Mouse (Mus musculus): Measurements from ENCODE around the gene Tmem30c.
A peak's percentile ranks its signal among the peaks of the same experiment; 100 is the strongest.

The Tmem30c gene

DNA sequence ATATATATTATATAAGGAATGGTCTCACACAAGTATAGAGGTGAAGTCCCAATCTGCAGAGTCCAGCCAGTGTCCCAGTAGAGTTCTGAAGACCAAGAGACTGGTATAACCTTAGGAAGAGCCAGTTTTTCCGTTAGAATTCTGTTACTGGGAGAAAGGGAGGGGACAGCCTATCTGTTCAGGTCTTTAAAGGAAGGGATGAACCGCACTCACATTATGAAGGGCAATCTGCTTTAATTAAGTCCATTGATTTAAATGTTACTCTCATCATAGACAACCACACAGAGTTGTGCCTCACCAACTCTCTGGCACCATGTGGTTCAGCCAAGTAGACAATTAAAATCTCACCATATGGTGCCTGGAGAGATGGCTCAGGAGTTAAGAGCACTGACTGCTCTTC is at the start of gene Tmem30c:
TSS of gene Tmem30c (minus strand) at position 101 of the 400 bp plus-strand sequence.
- no peak for DNase-seq (ENCODE audit: low read depth, low spot score)

DNA sequence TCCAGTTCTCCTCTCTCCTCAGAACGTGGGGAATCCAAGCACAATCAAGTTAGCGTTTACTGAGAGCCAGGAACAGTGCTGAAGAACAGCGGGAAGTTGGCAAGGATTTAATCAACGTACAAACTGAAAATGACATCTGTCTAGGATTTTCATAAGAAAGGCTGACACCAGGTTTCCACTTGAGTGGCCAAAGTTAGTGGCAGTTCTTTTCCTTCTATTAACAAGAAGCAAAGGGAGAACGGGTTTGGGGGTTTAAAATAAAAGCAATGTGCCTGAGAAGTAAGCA is 47.9 kb upstream of the Tmem30c start:
- no peak for DNase-seq (ENCODE audit: low read depth, low spot score)

DNA sequence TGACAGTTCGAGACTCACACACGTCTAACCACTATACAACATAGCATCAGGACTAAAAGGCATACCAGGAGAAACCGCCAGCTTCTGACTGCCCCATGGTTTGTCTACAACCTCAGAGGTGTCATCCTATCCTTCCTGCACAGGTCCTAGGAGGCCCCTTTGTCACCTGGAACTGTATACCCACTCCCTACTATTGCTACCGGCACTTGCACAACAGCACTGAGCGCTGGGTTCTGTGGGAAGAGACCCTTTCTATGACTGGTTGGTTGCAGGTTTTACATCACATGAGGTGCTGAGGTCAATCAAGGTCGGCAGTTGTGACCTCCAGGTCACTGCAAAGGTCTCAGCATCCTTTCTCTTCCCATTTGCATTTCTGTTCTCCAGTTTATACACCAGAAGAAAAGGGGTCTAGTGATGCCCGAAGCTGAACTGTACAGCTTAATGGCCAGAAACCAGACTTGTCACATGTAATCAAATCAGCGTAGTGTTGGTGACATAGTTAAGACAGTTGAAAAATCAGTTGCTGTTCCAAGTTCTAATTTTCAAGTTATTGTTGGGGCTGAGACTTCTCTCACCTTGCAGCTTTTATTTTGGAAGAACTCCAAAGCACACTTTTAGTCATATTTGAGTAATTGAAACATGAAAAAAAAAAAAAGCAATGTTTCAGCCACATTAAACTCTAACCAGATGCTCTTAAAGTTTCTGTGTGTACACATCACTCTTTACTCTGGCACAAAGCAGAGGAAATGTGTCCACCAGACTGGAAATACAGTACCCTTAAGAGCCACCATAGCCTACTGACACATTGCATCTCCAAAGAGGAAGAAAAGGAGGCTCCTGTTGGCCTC is 47.3 kb upstream of the Tmem30c start:
- DNase-seq (ENCODE audit: low read depth, low spot score): peak; percentile 5

DNA sequence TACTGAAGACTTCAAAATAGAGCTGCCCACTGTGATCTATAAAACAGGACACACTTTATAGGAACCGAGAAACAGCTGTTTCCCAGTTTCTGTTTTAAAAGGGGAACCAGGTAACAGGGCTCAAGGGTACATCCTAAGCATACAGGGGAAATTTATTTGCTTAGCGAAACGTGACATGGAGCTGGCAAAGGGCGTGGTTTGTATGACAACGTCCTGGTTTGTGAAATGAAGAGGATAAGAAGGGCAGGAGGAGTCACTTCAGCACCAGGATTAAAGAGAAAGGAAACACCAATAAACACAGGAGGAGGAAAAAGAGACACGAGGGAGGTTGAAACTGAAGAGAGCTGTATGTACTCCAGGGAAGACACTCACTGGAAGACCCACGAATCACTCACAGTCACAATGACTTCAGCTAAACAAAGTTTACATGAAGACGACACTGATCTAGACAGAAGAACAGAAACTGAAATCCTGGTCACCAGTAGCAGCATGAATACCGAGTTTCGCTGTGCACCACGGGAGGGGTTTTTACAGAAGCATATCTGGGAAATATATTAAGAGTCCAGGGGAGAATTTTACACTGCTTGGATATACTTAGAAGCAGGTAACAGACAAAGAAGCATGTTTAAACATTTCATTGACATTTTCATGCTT is 44.2 kb upstream of the Tmem30c start:
- DNase-seq (ENCODE audit: low read depth, low spot score): no peak

DNA sequence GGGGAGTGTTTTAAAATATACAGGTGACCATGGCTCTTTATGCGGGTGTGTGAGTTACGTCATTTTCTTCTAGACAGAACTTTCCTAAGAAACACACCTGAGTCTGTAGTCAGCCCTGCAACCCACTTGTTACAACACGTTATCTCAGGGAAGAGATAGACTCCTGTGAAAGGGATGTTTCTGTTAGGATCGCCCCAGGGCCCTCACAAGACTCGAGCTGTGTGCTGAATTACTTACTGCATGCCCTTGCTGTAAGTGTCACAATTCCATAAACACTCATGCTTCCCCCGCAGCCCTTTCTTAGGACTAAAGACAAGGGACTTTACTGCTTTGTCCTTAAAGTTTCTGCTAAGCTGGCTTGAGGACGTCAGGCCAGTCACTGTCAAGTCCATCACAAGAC is 39.6 kb upstream of the Tmem30c start:
- no peak for DNase-seq (ENCODE audit: low read depth, low spot score)

DNA sequence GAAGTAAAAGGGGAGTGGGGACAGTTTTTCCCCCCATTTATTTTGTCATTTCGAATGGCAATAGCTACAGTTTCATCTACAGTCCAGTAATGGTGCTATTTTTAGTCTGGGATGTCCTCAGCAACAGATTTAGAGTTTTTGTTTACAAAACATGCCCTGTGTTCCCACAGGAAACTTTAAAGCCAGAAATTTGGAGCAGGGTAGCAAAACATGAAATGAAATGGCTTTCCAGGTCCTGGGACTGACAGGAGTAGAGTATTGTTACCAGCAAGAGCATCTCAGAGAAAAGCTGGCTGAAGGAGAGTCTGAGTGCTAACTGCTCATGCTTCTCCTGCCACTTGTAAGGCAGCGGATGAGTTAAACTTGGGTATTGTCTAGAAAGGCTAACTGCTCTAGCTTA is 37.4 kb upstream of the Tmem30c start:
- DNase-seq (ENCODE audit: low read depth, low spot score): no peak

DNA sequence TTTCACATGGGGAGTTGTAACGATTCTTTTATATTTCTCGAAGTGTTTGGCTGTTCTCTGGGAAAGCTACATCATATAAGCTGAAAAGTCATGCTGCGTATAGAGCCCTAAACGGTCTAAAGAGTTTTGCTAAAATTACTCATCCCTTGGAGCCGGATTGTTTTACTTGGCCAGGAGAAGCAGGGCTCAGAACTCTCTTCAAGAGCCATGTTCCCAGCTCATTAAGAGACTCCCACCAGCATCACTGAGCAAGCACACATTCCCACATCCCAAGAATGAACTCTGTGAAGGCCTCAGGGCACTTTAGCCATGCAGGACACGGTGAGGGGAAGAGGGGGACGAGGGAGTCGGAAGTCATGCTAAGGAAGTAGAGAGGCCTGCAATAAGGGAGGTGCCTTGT is 36.4 kb upstream of the Tmem30c start:
- DNase-seq (ENCODE audit: low read depth, low spot score): no peak

DNA sequence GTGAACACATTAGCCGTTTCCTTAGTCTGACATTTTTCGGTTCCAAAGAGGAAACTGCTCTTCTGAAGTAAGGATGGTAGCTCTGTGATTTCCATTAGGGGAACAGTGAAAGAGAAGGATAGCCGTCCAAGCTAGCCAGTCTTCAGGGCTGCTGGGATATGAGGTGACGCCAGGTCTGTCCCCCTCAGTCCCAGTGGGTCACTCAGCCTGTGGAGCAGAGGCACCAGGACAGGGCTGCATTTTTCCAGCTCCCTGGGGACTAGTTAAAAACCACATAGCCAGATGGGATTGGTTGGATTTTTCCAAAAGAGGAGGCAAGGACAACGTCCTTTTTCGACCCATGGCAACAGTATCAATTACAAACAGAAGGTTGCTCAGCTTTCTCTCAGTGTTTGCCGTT is 34.3 kb upstream of the Tmem30c start:
- no peak for DNase-seq (ENCODE audit: low read depth, low spot score)

DNA sequence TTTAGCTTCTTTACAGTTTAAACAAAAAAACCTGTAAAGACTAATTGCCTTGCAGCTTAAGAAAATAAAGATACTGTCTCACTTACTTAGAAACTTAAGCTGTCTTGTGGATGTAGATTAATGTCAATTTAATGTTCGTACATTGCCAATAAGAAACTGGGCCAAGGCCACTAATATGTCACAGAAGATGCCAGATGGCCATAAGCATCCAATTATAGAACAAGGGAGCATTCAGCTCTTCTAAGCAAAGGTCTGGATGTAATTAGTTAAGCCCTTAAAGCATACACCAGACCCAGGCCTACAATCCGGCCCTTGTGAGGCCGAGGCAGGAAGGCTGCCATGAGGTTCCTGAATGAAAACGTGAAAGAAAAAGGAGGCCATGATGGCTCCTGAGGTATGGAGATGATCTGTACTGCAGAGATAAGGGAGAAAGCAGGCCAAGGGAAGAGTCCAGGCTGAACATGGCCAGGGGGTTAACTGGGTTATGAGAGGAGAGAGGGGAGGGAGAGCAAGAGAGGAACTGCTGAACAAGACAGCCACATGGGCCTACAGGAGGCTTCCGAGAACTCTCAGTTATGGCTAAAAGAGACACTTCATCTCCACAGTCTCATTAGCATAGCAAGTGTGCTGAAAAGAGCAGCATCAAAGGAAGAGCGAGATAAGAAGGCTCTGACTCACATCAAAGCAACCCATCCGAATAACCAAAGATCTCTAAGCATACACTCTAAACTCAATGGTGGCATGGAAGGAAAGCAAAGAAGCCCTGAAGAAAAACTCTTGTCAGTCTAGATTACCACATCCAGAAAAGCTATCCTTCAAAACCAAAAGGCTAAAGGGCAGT is 26.8 kb upstream of the Tmem30c start:
- DNase-seq (ENCODE audit: low read depth, low spot score): no peak

DNA sequence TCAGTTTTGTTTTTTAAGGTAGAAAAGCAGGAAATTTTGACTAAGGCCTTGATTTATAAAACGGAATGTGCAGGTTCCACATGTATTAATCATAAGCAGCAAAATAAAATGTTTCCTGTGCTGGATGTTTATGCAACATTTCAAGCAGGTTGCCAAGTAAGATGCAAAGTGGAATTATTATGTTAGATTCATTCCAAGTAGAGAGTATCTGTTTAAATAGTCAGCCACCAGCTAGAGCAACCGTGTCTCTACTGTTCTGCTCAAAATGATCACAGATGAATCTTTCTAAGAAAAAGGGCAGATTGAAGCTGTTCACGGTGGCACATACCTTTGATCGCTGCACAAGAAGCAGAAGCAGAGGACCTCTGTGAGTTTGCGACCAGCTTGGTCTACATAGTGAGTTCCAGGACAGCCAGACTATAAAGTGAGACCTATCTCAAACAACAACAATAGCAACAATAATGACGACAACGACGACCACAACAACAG is 26.0 kb upstream of the Tmem30c start:
- DNase-seq (ENCODE audit: low read depth, low spot score): no peak

DNA sequence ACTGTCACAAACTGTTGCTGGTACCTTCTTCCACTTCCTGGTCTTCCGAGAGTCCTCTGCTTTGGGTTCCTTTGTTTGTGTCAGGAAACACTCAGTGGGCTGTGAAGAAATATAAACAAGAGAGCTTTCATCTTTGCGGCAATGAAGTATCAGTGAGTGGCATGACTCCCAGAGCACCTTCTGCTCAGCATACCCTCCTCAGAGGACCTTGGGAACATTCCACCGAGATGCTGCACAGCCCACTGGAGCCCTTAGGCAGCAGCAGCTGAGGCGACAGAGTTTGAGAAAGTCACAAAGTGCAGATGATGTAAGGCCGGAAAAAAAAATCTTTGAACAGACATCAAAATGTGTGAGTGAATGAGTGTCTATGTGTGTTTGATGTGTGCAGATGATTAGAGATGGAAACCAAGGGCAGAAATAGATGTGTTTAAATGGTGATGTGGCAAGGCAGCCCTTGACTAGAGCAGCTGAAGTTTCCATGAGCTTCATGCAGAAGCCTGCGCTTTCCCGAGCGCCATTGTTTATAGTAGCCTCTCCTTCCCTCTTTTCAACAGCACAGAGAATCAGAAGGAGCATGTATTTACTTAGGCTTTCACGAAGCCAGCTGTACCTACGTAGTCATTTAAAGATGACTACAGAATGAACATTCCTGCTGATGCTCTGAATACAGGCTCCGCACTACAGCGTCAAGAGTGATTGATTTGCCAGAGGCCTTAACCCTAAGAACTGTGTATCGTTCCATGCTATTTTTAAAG is 25.4 kb upstream of the Tmem30c start:
- no peak for DNase-seq (ENCODE audit: low read depth, low spot score)

DNA sequence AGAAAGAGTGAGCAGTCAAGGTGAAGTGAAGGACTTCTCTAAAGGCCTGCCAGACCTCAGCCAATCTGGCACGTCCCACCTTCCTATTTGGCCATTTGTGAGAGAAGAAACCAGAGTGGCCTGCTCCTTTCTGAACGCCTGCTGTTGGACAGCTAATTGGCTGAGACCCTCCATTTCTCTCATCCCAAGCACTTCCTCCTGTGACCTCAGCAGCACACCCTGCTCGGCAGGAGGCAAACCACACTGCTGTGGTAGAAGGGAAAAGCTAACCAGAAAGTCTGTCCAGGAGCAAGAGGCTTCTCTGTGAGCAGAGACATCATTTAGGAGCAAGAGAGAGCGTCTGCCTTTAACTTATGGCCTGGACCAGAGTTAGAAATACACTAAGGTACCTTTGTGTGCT is 24.5 kb upstream of the Tmem30c start:
- DNase-seq (ENCODE audit: low read depth, low spot score): no peak

DNA sequence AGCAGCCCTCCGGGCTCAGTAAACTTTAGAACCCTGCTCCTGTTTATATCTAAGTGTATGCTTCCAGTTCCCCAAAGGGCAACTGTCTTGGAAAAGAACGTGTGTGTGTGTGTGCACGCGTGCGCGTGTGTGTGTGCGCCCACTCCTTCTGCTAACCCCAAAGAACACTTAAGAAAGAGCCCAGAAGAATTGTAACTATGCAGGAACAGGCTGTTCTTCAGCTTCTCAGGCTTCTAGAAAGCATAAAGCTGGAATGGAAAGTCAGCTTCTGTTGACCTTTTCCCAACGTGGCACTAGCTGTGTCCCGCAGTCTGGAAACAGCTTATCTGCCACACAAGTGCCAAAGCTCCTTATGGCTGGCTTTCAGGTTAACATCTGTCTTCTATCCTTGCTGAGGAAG is 22.4 kb upstream of the Tmem30c start:
- DNase-seq (ENCODE audit: low read depth, low spot score): no peak

DNA sequence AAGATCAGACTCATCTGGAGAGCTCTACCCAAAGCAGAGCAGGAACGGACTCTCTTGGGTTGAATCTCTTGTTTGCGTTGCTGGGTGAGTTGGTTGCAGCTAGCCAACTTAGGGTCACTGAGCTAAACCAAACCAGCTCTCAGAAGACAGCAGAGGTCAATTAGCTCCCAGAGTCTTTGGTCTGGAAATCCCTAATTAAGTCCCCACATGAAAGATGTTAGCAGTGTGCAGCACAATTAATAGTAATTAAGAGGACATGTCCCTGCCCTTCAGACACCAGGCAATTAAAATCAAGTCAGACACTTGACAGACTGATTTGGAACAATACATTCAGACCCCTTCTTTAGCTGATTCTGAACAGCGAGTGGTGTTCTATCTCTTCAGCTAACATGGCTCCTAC is 21.6 kb upstream of the Tmem30c start:
- no peak for DNase-seq (ENCODE audit: low read depth, low spot score)

DNA sequence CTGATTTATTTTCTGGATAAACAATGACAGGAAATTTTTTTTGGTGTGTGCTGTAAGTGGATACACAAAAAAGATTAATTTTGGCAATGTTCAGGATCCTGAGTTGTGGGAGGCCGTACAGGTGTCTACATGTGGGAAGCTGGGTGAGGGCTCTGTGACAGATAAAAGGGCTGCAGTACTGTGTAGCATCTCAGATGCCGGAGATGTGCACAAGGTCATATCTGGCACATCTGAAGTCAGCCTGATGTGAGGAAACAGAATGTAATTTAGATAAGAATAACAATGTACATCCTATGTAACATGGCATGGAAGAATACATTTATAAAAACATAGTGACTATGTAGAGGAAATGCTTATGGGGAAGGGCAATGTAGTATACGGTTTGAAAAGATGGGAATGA is 20.8 kb upstream of the Tmem30c start:
- no peak for DNase-seq (ENCODE audit: low read depth, low spot score)

DNA sequence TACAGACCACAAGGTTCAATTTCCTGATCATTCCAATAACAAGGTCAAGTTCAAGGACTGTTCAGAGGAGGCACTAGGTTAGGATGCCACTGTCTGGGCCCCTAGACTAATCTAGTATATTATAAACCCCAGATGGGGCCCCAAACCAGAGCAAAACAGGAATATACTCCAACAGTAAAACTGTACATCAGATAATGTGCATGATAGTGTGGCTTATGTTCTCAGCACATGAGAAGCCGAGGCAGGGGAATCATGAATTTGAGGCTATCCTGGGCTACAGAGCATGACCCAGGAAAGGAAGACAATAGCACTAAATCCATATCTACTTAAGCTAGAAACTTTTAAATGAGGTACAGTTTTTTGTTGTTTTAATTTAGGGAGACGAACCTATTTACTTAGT is 19.5 kb upstream of the Tmem30c start:
- no peak for DNase-seq (ENCODE audit: low read depth, low spot score)

DNA sequence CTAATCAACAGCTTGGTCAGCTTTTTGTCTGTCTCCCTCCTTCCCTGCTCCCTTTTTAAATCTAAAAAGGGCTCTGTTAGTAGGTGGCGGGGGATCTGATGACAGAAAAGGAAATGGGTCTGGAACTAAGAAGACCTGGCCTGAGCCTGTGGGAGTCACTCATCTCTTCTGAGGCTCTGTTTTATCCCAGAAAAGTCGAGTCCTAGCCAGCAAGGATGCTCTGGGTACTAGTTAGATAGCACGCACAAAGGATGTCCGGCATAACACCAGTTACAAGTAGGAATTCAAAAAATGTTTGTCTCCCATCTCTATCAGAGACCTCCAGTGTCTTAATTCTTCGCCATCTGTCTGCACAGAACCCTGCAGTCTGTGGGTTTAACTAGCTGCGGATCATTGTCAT is 12.8 kb upstream of the Tmem30c start:
- DNase-seq (ENCODE audit: low read depth, low spot score): no peak

DNA sequence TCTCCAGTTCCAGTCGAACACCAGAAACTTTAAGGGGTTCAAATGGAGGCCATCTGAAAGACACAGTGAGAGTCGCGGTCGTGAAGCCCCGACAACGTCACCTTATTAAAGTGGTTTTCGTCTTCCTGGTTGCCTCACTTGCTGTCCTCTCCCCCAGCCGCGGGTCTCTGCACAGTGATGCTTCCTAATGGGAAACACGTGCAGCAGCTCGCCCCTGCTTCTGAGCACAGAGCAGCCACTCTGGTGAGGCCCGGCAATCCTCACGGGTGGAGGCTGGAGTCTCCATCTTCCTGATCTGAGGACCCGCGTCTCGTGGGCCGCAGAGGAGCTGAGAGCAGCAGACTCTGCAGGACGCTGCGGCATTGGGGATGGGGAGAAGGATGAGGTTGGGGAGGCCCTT is 11.1 kb upstream of the Tmem30c start:
- no peak for DNase-seq (ENCODE audit: low read depth, low spot score)

DNA sequence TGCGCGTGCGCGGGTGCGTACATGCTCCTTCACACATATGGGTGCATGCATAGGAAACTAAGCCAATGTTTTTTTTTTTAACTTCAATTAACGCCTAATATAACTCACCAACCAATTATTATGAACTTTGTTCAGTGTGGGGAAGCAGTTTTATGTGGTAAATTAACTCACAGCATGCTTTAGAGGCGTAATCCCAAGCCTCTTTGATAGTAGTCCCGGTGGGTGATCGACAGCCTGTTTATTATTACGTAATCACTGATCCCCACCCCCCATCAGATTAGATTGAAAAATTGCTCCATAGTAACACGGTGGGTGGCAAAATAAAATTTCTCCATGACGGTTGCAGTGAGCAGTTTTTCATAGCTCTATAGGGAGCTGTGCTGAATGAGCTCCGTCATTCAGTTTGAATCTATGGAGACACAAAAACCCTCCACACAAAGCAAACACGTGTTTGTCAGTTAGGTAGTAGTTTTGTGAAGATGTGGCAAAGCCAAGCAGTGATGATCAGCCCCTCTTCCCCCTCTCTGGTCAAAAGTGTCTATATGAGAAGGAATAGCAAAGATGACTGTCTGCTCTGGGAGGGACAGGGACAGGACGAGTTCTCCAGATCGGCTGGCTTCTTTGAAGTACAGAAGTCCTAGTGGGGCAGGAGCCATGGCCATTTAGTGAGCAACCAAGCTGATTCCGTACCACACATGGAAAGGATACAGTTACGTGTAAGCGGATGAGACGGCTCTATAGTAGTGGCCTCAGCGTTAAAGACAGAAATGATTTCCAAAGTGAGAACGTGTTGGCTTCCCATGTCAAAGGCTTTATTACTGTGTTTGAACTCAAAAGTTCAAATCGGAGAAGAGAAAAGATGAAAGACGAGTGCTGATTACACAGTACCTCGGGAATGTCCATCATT is 10.4 kb upstream of the Tmem30c start:
- DNase-seq (ENCODE audit: low read depth, low spot score): no peak

DNA sequence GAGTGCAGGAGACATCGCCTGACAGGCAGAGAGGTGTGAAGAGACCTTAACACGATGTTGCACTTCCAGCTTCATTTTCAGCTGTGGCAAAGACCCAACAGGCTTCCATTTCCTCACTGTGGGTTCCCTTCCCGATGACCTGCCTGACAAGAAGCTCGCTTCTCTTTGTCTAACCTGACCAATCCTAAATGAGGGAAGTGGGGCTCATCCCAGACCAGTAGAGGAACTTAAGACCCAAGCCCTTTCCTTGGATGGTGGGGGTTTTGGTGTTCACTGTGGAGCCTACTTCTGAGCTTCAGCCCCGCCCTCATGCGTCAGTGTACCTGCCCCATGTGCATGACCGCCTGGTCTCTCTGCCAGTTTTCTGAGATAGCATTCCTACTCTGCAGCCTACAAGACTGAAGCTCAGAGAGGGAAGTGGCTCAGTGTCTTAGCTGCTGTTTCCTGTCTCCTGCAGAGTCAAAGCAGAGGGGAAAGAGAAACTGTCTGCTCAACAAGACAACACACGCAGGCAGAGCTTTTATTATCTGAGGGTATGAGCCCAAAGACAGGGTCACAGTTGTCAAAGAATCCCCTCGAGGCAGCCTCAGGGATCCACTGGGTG is 8.9 kb upstream of the Tmem30c start:
- DNase-seq (ENCODE audit: low read depth, low spot score): no peak

All from ES-CJ7 (cell line).